Mouse (Mus musculus): ENCODE results near the gene Dlk1.

- TF ChIP-seq GATA1 (IDR thresholded peaks at IDR 0.05; ENCODE audit: low read length) (no peak), TAL1 (IDR thresholded peaks at IDR 0.05; ENCODE audit: low read length) (no peak)
Measured at GRCm38 (mm10) chr12:109437559-109438350, 14.9 kb upstream of the Dlk1 start.
